Mouse (Mus musculus): ENCODE results near the gene Col23a1.

The Col23a1 gene

GRCm38 (mm10) chr11:51289564-51290041 is at the start of gene Col23a1:
Col23a1 (plus strand) TSS chr11:51289920.
- DNase-seq (ENCODE audit: low read depth, low spot score), result peak; percentile 86

- no peak for DNase-seq (ENCODE audit: low read depth, low spot score)
Observed at GRCm38 (mm10) chr11:51242897-51243296, 46.8 kb upstream of the Col23a1 start.

GRCm38 (mm10) chr11:51257006-51257405 is 32.7 kb upstream of the Col23a1 start:
- DNase-seq (ENCODE audit: low read depth, low spot score), result no peak

DNA sequence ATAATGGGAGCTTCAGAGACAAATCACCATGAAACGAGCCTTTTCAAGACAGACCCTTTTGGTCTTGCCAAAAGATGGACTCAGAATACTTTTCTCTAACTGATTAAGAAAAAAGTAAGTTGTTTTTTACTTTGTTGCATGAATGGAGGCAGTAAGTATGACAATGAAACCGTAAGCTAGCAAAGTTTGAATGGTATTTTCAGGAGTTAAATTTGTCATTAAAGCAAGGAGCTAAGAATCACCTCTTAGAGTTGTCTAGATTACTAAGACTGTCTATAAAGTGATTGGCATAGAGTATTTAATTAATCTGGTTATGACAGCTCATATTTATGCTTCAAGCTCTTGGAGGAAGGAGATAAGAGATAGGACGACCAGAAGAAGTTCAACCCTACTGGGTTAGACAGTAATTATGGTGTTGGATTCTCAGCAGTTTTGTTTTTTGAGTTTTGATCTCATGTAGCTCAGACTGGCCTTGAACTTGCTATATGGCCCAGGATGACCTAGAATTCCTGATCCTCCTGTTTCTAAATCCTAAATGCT is 28.0 kb upstream of the Col23a1 start, which contains the start of gene Clk4:
Gene Clk4 (plus strand): TSS at position 51 of the 540 bp plus-strand sequence.
- no peak for DNase-seq (ENCODE audit: low read depth, low spot score)

- peak; percentile 99 for DNase-seq (ENCODE audit: low read depth, low spot score)
Observed at GRCm38 (mm10) chr11:51262342-51263285, 27.1 kb upstream of the Col23a1 start, which contains the start of gene BC049762. BC049762 (minus strand) TSS chr11:51263046.

- DNase-seq (ENCODE audit: low read depth, low spot score), result peak; percentile 17
Observed at GRCm38 (mm10) chr11:51263286-51263831, 26.4 kb upstream of the Col23a1 start.

DNA sequence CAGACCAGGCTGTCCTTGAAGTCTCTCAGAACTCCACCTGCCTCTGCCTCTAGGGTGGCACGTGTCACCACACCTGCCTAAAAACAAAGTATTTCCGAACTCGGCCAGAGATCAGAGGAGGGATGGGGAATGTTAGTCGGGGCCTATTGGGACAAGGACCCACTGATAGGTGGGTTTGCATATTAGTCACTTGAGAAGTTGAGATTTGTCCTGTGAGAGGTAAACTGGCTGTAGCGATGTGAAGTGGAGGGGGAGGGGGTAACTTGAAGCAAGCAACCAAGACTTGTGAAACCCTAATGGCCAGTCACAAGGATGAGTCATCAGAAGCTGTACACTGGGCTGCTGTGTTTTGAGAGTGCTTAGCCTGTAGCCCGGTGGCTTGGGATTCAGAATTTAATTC is 25.4 kb upstream of the Col23a1 start:
- peak; percentile 59 for DNase-seq (ENCODE audit: low read depth, low spot score)

GRCm38 (mm10) chr11:51265326-51265725 is 24.4 kb upstream of the Col23a1 start:
- DNase-seq (ENCODE audit: low read depth, low spot score), result peak; percentile 40

- peak; percentile 37 for DNase-seq (ENCODE audit: low read depth, low spot score)
Observed at GRCm38 (mm10) chr11:51274418-51274817, 15.3 kb upstream of the Col23a1 start.

- peak; percentile 23 for DNase-seq (ENCODE audit: low read depth, low spot score)
Observed at GRCm38 (mm10) chr11:51290066-51290955, 591 bp downstream of the Col23a1 start.

- DNase-seq (ENCODE audit: low read depth, low spot score), result no peak
Observed at GRCm38 (mm10) chr11:51293956-51294530, 4.3 kb downstream of the Col23a1 start.

DNA sequence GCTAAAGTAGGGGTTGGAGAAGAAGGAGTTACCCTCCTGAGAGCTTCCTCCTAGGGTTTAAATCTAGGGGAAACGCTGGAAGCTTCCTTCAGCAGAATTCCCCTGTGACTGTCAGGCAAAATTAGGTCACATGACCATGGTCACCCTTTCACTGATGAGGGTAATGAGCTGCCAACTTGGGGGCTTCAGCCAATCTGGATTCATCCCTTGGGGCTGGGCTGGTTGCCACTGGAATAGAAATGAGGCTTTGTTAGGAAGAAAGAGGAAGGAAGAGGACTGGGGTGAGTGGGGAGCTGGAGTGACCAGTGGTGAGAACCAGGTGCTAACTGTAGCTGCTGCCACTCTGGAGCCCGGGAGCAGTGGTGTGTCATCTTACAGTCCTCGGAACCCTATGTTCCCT is 6.0 kb downstream of the Col23a1 start:
- DNase-seq (ENCODE audit: low read depth, low spot score), result no peak

GRCm38 (mm10) chr11:51298691-51299090 is 9.0 kb downstream of the Col23a1 start:
- no peak for DNase-seq (ENCODE audit: low read depth, low spot score)

DNA sequence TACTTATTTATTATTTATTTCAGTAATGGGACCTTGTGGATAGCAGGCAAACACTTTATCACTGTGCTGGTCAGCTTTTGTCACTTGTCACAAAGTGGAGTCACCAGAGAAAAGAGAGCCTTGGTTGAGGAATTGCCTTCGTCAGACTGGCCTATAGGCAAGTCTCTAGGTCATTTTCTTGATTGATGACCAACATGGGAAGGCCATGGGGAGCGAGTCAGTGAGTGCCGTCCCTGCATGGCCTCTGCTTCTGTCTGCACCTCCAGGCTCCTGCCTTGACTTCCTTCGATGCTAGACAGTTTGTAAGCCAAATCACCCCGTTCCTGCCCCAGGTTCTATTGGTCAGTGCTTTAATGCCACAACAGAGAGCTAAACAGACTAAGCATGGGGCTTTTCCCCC is 12.7 kb downstream of the Col23a1 start:
- no peak for DNase-seq (ENCODE audit: low read depth, low spot score)

DNA sequence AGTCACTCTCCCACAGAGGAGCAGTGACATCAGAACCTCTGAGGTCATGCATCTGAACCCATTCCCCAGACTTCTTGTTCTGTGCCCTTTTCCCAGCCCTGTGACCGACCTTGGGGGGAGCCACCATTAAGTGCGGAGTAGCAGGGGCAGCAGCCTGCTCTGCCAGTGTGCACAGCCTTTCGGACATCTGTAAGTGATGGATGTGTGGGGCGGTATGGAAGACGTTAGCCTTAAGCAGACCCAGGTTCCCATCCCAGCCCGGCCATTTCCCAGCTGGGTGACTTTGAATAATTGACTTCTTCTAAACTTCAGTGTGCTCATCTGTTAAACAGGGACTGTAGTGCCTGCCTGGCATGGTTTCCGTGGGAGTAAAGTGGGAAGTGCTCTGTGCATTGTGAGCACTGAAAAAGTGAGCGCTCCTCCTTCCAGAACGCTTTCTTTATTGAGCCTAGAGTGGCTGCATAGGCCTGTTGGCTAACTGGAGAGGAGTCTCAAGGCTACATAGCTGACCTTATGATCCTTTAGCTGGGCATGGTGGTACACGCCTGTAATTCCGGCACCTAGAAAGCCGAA is 14.3 kb downstream of the Col23a1 start:
- no peak for DNase-seq (ENCODE audit: low read depth, low spot score)

DNA sequence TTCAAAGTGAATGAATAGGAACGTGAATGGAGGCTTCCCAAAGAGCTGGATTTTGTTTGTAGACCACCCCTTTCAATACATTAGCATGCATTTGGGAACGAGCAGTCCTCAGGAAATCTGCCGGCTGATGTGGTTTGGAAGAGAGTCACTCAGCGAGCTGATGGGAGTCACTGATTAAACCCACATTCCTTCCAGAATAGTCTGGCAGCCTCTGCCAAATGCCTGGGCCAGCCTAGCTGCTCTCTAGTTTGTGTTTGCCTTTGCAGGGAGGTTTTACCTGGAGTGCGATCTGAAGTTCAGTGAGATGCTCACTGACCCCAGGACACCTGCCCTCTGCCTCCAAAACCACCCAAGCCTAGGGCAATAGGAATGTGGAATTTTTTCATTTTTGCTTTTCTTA is 18.6 kb downstream of the Col23a1 start:
- no peak for DNase-seq (ENCODE audit: low read depth, low spot score)

DNA sequence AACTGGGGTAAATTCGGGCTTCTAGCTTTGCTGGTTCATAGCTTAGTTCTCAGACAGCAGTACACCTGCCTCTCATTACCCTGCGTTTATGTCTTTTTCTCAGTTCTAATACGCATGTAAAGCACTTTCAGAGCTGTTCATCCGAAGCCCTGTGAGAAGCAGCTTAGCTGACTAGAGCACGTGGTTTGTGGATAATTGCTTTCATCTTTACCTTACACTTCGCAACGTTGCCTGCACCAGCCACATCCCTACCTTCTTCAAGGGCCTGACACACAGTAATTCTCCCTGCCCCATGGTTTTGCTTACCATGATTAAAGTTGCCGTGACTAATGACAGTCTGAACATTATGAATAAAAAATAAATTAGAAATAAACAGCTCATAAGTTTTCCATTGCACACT is 22.1 kb downstream of the Col23a1 start:
- DNase-seq (ENCODE audit: low read depth, low spot score), result no peak

DNA sequence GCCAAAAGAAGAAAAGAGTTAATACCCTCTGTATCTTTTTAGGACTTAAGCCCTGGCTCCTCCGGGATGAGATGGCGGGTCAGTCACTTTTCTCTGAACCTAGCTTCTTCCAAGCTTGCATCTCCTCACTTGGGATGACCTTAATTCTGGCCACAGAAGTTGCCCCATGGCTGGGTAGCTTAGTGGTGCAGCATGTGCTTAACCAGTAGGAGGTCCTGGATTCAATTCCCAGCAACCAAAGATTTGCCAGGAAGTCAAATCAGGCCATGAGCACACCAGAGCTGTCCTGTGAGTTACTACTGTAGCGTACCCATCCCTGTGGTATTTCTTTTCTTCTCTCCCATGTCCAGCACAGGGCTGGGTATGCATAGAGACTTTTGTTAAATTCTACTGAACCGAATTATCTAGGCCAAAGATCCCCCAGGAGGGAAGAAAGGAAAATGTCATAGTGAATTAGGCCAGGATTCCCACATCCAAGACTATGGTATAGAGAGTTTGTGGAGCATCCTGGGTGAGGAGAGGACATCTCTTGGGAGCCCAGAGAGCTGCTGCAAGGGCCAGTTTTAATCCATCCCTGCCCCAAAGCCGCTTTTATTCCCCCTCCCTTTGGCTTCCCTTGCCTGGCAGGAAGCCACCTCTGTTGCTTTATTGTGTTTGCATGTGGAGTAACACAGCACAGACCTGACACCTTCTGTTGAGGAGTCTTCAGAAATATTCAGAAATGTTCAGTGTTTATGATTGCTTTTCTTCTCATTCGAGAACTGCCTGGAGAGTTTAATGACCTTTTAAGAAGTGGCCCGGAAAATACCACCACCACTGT is 26.5 kb downstream of the Col23a1 start:
- no peak for DNase-seq (ENCODE audit: low read depth, low spot score)

- no peak for DNase-seq (ENCODE audit: low read depth, low spot score)
Observed at GRCm38 (mm10) chr11:51320609-51321008, 30.9 kb downstream of the Col23a1 start.

DNA sequence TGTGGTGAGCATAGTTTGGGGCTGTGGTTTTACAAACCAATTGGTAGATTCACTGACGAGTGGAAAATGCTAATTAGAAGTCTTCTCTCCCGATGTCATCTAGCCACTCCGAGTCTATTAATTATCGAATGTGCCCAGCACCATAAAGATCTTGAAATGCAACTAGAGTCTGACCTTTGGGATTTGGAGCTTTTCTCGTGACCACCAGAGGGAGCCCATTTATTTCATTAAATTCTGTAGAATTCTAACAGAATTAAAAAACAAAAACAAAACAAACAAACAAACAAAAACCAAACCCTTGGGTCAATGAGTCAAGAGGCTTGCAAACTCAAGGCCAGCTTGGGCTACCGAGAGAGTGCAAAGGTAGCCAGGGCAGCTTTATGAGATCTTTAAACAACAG is 37.2 kb downstream of the Col23a1 start:
- DNase-seq (ENCODE audit: low read depth, low spot score), result no peak

Measured in ES-CJ7 (cell line).